Mouse (Mus musculus) embryonic facial prominence, embryonic 10.5 days (tissue): ENCODE results near the gene Fbxo8. TPM values are rescaled to one million over a fixed set of nuclear protein-coding genes. Genes with fewer than 3 reads are reported as not detected.
A peak's percentile ranks its signal among the peaks of the same experiment; 100 is the strongest.

Experiments
- DNase-seq: peaks from one replicate; pipeline ENCODE4 v3.0.0-alpha.2; 2017; ENCODE audit warnings: low spot score
- H3K27ac ChIP-seq: fragments of 300-500 bp; sonication (generic); replicated peaks from 2 replicates; pipeline ENCODE4 v1.5.1; 2016; ENCODE audit warnings: mild to moderate bottlenecking
- H3K27me3 ChIP-seq: fragments of 300-500 bp; sonication (generic); replicated peaks from 2 replicates; pipeline ENCODE4 v1.6.1; 2016; ENCODE audit warnings: low read depth, mild to moderate bottlenecking; ENCODE audit not compliant: poor library complexity, severe bottlenecking
- H3K36me3 ChIP-seq: fragments of 300-500 bp; sonication (generic); replicated peaks from 2 replicates; pipeline ENCODE4 v1.6.1; 2016; ENCODE audit warnings: mild to moderate bottlenecking, moderate library complexity
- H3K4me1 ChIP-seq: fragments of 300-500 bp; sonication (generic); 2 replicates; pipeline ENCODE4 v1.6.1; 2016
- H3K4me3 ChIP-seq: fragments of 300-500 bp; sonication (generic); 2 replicates; pipeline ENCODE4 v1.5.1; 2016; ENCODE audit warnings: mild to moderate bottlenecking, moderate library complexity
- H3K9me3 ChIP-seq: fragments of 300-500 bp; sonication (generic); 2 replicates; pipeline ENCODE4 v1.6.1; 2016; ENCODE audit warnings: mild to moderate bottlenecking
- WGBS: fragments of 180-500 bp; shearing (Covaris S2); methylation state at CpG from one replicate; pipeline ENCODE4 v1.1.7; 2016; 5-methylcytosine and 5-hydroxymethylcytosine counted together
- polyA plus RNA-seq: library from polyadenylated mRNA; unstranded; fragments of >200 nt; fragmentation: Nextera tagmentation; extraction: Ambion mirVana; gene quantifications from 2 replicates; pipeline ENCODE4 v1.2.1, GENCODE M21; 2016

Gene Fbxo8
- polyA plus RNA-seq, result 29.1 and 30.0 TPM in 2 replicates

- Histone ChIP-seq H3K9me3 (no peaks in the 10 kb centered on the region), H3K27ac (peak within 1 kb of the TSS; percentile 92), H3K4me1 (peaks cover 14% of the 10 kb centered on the region), H3K4me3 (peak within 1 kb of the TSS; percentile 91), H3K36me3 (no peaks in the 10 kb centered on the region; the same call in 1 of the 2 replicates), H3K27me3 (no peaks in the 10 kb centered on the region)
- DNase-seq, result peak; percentile 83
- under 1% methylated on average over 53 of the region's 53 CpGs for WGBS
Observed at GRCm38 (mm10) chr8:56550558-56551360, at the start of gene Fbxo8, which contains the start of gene Cep44. Gene Fbxo8, plus strand, starts transcription at chr8:56551090. Gene Cep44, minus strand, starts transcription at chr8:56551047.

- Histone ChIP-seq H3K4me3 (no peak overlapping the region), H3K9me3 (no peaks in the 10 kb centered on the region), H3K4me1 (no peaks in the 10 kb centered on the region), H3K27me3 (no peaks in the 10 kb centered on the region), H3K27ac (no peak overlapping the region), H3K36me3 (no peaks in the 10 kb centered on the region)
- no peak for DNase-seq
Observed at GRCm38 (mm10) chr8:56501911-56502310, 49.0 kb upstream of the Fbxo8 start.

GRCm38 (mm10) chr8:56508318-56508951, 42.5 kb upstream of the Fbxo8 start:
- no peaks in the 10 kb centered on the region for H3K9me3 ChIP-seq
- H3K4me1 ChIP-seq, result no peaks in the 10 kb centered on the region
- no peaks in the 10 kb centered on the region for H3K36me3 ChIP-seq
- DNase-seq, result no peak
- H3K27me3 ChIP-seq, result no peaks in the 10 kb centered on the region
- WGBS, result 83% methylated on average over 3 of the region's 3 CpGs
- H3K4me3 ChIP-seq, result no peak overlapping the region
- H3K27ac ChIP-seq, result no peak overlapping the region

GRCm38 (mm10) chr8:56508952-56509479, 41.9 kb upstream of the Fbxo8 start:
- H3K27ac ChIP-seq, result no peak overlapping the region
- H3K4me3 ChIP-seq, result no peak overlapping the region
- 79% methylated on average over 4 of the region's 4 CpGs for WGBS
- H3K27me3 ChIP-seq, result no peaks in the 10 kb centered on the region
- DNase-seq, result no peak
- H3K4me1 ChIP-seq, result no peaks in the 10 kb centered on the region
- no peaks in the 10 kb centered on the region for H3K9me3 ChIP-seq
- H3K36me3 ChIP-seq, result no peaks in the 10 kb centered on the region

GRCm38 (mm10) chr8:56518848-56519247, 32.0 kb upstream of the Fbxo8 start:
- H3K4me3 ChIP-seq, result no peak overlapping the region
- H3K27ac ChIP-seq, result no peak overlapping the region
- H3K9me3 ChIP-seq, result no peaks in the 10 kb centered on the region
- 83% methylated on average over 6 of the region's 6 CpGs for WGBS
- H3K27me3 ChIP-seq, result no peaks in the 10 kb centered on the region
- no peaks in the 10 kb centered on the region for H3K4me1 ChIP-seq
- no peaks in the 10 kb centered on the region for H3K36me3 ChIP-seq
- DNase-seq, result no peak

- 85% methylated on average over 2 of the region's 2 CpGs for WGBS
- Histone ChIP-seq H3K27ac (no peak overlapping the region), H3K9me3 (no peaks in the 10 kb centered on the region), H3K27me3 (no peaks in the 10 kb centered on the region), H3K4me1 (no peaks in the 10 kb centered on the region), H3K36me3 (no peaks in the 10 kb centered on the region), H3K4me3 (no peak overlapping the region)
- DNase-seq, result no peak
Observed at GRCm38 (mm10) chr8:56520249-56520648, 30.6 kb upstream of the Fbxo8 start.

- H3K4me1 ChIP-seq, result no peaks in the 10 kb centered on the region
- DNase-seq, result peak; percentile 11
- no peaks in the 10 kb centered on the region for H3K9me3 ChIP-seq
- 78% methylated on average over 4 of the region's 4 CpGs for WGBS
- H3K27ac ChIP-seq, result no peak overlapping the region
- H3K27me3 ChIP-seq, result no peaks in the 10 kb centered on the region
- no peak overlapping the region for H3K4me3 ChIP-seq
- H3K36me3 ChIP-seq, result no peaks in the 10 kb centered on the region
Observed at GRCm38 (mm10) chr8:56521051-56521450, 29.8 kb upstream of the Fbxo8 start.

- Histone ChIP-seq H3K27me3 (no peaks in the 10 kb centered on the region), H3K36me3 (peaks cover 13% of the 10 kb centered on the region), H3K27ac (no peak overlapping the region), H3K4me3 (no peak overlapping the region), H3K4me1 (no peaks in the 10 kb centered on the region), H3K9me3 (no peaks in the 10 kb centered on the region)
- no peak for DNase-seq
- WGBS, result 85% methylated on average over 6 of the region's 6 CpGs
Observed at GRCm38 (mm10) chr8:56528869-56529268, 22.0 kb upstream of the Fbxo8 start.

- Histone ChIP-seq H3K4me3 (no peak overlapping the region), H3K4me1 (no peaks in the 10 kb centered on the region), H3K27ac (no peak overlapping the region), H3K9me3 (no peaks in the 10 kb centered on the region), H3K27me3 (no peaks in the 10 kb centered on the region), H3K36me3 (peaks cover 13% of the 10 kb centered on the region)
- peak; percentile 68 for DNase-seq
- 9% methylated on average over 3 of the region's 3 CpGs for WGBS
Observed at GRCm38 (mm10) chr8:56530359-56530758, 20.5 kb upstream of the Fbxo8 start.

- WGBS, result 90% methylated on average over 7 of the region's 7 CpGs
- Histone ChIP-seq H3K36me3 (peaks cover 83% of the 10 kb centered on the region), H3K4me3 (no peak overlapping the region), H3K9me3 (no peaks in the 10 kb centered on the region), H3K27ac (no peak overlapping the region), H3K27me3 (no peaks in the 10 kb centered on the region), H3K4me1 (no peaks in the 10 kb centered on the region)
- no peak for DNase-seq
Observed at GRCm38 (mm10) chr8:56540706-56541105, 10.2 kb upstream of the Fbxo8 start.

GRCm38 (mm10) chr8:56547866-56548265, 3.0 kb upstream of the Fbxo8 start:
- H3K4me3 ChIP-seq, result no peak overlapping the region
- 91% methylated on average over 2 of the region's 2 CpGs for WGBS
- H3K36me3 ChIP-seq, result peaks cover 17% of the 10 kb centered on the region
- peaks cover 14% of the 10 kb centered on the region for H3K4me1 ChIP-seq
- no peak for DNase-seq
- no peak overlapping the region for H3K27ac ChIP-seq
- H3K9me3 ChIP-seq, result no peaks in the 10 kb centered on the region
- H3K27me3 ChIP-seq, result no peaks in the 10 kb centered on the region

GRCm38 (mm10) chr8:56551361-56551852, 517 bp downstream of the Fbxo8 start:
- no peaks in the 10 kb centered on the region for H3K9me3 ChIP-seq
- peaks cover 14% of the 10 kb centered on the region for H3K4me1 ChIP-seq
- H3K4me3 ChIP-seq, result peak overlapping the region; percentile 91
- peak; percentile 83 for DNase-seq
- WGBS, result 1% methylated on average over 28 of the region's 28 CpGs
- no peaks in the 10 kb centered on the region for H3K27me3 ChIP-seq
- H3K36me3 ChIP-seq, result no peaks in the 10 kb centered on the region; the same call in 1 of the 2 replicates
- peak overlapping the region; percentile 92 for H3K27ac ChIP-seq
